ENCODE assay signal across 1 mouse cellular context in the genomic region with DNA sequence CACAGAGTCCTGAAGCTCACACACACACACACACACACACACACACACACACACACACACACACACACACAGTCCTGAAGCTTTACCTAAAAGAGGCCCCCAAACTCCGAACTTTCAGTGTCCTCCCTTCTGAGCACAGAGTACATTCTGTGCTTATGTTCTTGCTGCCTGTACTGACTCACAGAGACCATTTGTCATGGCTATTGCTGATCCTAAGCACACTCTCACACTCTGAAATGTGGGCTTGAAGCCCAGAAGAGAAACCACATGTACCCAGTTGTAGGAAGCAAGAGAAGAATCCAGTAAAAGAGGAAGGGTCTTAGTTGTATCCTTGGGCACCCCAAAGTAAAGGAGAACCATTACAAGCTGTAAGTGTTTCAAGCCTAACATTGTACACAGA.
TF ChIP-seq lines count a peak whose summit lies in the region.

No protein-coding gene starts in this region.

TF ChIP-seq in MEL, 35 proteins besides CTCF, POLR2A, EP300 and RAD21:
- TF ChIP-seq ZC3H11A (IDR thresholded peaks at IDR 0.05; ENCODE audit: low read depth, low read length): no peak
- no peak for TF ChIP-seq POLR2AphosphoS2 (IDR thresholded peaks at IDR 0.05; ENCODE audit: low read length)
- TF ChIP-seq BHLHE40 (IDR thresholded peaks at IDR 0.05; ENCODE audit: borderline replicate concordance, low read depth, low read length): no peak
- no peak for TF ChIP-seq GABPA (IDR thresholded peaks at IDR 0.05; ENCODE audit: low read depth, low read length)
- no peak for TF ChIP-seq MYC (IDR thresholded peaks at IDR 0.05; ENCODE audit: low read depth, low read length)
- TF ChIP-seq CHD1 (IDR thresholded peaks at IDR 0.05; ENCODE audit: low read depth, low read length): no peak
- TF ChIP-seq MEF2A (IDR thresholded peaks at IDR 0.05; ENCODE audit: extremely low read depth, insufficient replicate concordance, low read depth, low read length, poor library complexity, severe bottlenecking): no peak
- TF ChIP-seq MAFK (IDR thresholded peaks at IDR 0.05; ENCODE audit: borderline replicate concordance, low read depth, low read length): no peak
- TF ChIP-seq TBP (IDR thresholded peaks at IDR 0.05; ENCODE audit: low read depth, low read length): no peak
- no peak for TF ChIP-seq HCFC1 (IDR thresholded peaks at IDR 0.05; ENCODE audit: low read depth, low read length)
- TF ChIP-seq E2F4 (IDR thresholded peaks at IDR 0.05; ENCODE audit: borderline replicate concordance, low read depth, low read length): no peak
